Mouse (Mus musculus) ES-Bruce4 (cell line): Measurements from ENCODE around the gene Mef2a. TPM values are rescaled to one million over a fixed set of nuclear protein-coding genes. Genes with fewer than 3 reads are reported as not detected.

Source experiments
- H3K27ac ChIP-seq: 2 replicates; pipeline ENCODE4 v1.5.1; 2012; ENCODE audit warnings: low read length, inconsistent platforms; ENCODE audit not compliant: insufficient read depth
- H3K27me3 ChIP-seq: 2 replicates; pipeline ENCODE4 v1.6.1; 2012; ENCODE audit warnings: mild to moderate bottlenecking, low read length, inconsistent platforms; ENCODE audit not compliant: control insufficient read depth, poor library complexity, insufficient read depth, severe bottlenecking
- H3K36me3 ChIP-seq: 2 replicates; pipeline ENCODE4 v1.6.1; 2012; ENCODE audit warnings: inconsistent platforms, mild to moderate bottlenecking, low read length, moderate library complexity; ENCODE audit not compliant: control insufficient read depth, poor library complexity, insufficient read depth, severe bottlenecking
- H3K4me1 ChIP-seq: one replicate; pipeline ENCODE4 v1.8.1; 2011; ENCODE audit warnings: low read length; ENCODE audit not compliant: control insufficient read depth, insufficient read depth
- H3K4me3 ChIP-seq: 2 replicates; pipeline ENCODE4 v1.5.1; 2011; ENCODE audit warnings: low read depth, mild to moderate bottlenecking, low read length
- H3K9ac ChIP-seq: 2 replicates; pipeline ENCODE4 v1.6.1; 2012; ENCODE audit warnings: low read depth, mild to moderate bottlenecking, inconsistent platforms; ENCODE audit not compliant: poor library complexity, severe bottlenecking
- H3K9me3 ChIP-seq: replicated peaks from 2 replicates; pipeline ENCODE4 v1.6.1; 2012; ENCODE audit warnings: mild to moderate bottlenecking, low read length, inconsistent platforms; ENCODE audit not compliant: control insufficient read depth, poor library complexity, insufficient read depth, severe bottlenecking
- CTCF ChIP-seq: IDR thresholded peaks from one replicate; pipeline ENCODE4 v1.8.1; 2011; ENCODE audit warnings: low read depth, low read length
- EP300 ChIP-seq: IDR thresholded peaks from 2 replicates; pipeline ENCODE4 v1.6.1; 2011; ENCODE audit warnings: low read depth, low read length; ENCODE audit not compliant: insufficient read depth
- POLR2A ChIP-seq: IDR thresholded peaks from one replicate; pipeline ENCODE4 v1.8.1; 2011; ENCODE audit warnings: low read length; ENCODE audit not compliant: insufficient read depth
- polyA plus RNA-seq: library from polyadenylated mRNA; stranded (reverse); fragments of >200 nt; gene quantifications from 2 replicates; pipeline ENCODE4 v1.2.4, GENCODE M21; 2011; ENCODE audit warnings: low read depth; ENCODE audit not compliant: missing spikeins, insufficient read depth, insufficient read length

The Mef2a gene
- polyA plus RNA-seq, 1 experiment: 29.5 TPM

GRCm38 (mm10) chr7:67228891-67229602 lies 143.6 kb downstream of the Mef2a start:
- Histone ChIP-seq H3K4me1 (no peaks in the 10 kb centered on the region), H3K27ac (no peak overlapping the region), H3K9ac (no peak overlapping the region), H3K36me3 (no peaks in the 10 kb centered on the region), H3K9me3 (no peaks in the 10 kb centered on the region), H3K4me3 (no peak overlapping the region), H3K27me3 (no peaks in the 10 kb centered on the region)
- TF ChIP-seq CTCF (peak; percentile 70), EP300 (no peak), POLR2A (no peak)

GRCm38 (mm10) chr7:67228390-67228789 lies 144.3 kb downstream of the Mef2a start:
- no peak for TF ChIP-seq EP300
- TF ChIP-seq CTCF: no peak
- no peak for TF ChIP-seq POLR2A

GRCm38 (mm10) chr7:67227538-67227937 lies 145.1 kb downstream of the Mef2a start:
- H3K9ac ChIP-seq: no peak overlapping the region
- no peaks in the 10 kb centered on the region for H3K36me3 ChIP-seq
- H3K27me3 ChIP-seq: no peaks in the 10 kb centered on the region
- no peak overlapping the region for H3K4me3 ChIP-seq
- H3K9me3 ChIP-seq: no peaks in the 10 kb centered on the region
- no peak overlapping the region for H3K27ac ChIP-seq
- H3K4me1 ChIP-seq: no peaks in the 10 kb centered on the region
- no peak for TF ChIP-seq CTCF
- no peak for TF ChIP-seq POLR2A
- no peak for TF ChIP-seq EP300

More at GRCm38 (mm10) chr7:67228390-67228789, 144.3 kb downstream of the Mef2a start:
- Histone ChIP-seq H3K27ac (no peak overlapping the region), H3K9ac (no peak overlapping the region), H3K27me3 (no peaks in the 10 kb centered on the region), H3K4me1 (no peaks in the 10 kb centered on the region), H3K4me3 (no peak overlapping the region), H3K9me3 (no peaks in the 10 kb centered on the region), H3K36me3 (no peaks in the 10 kb centered on the region)

- TF ChIP-seq POLR2A: no peak
- TF ChIP-seq CTCF: no peak
- no peak for TF ChIP-seq EP300
- Histone ChIP-seq H3K36me3 (no peaks in the 10 kb centered on the region), H3K27ac (no peak overlapping the region), H3K9me3 (no peaks in the 10 kb centered on the region), H3K9ac (no peak overlapping the region), H3K27me3 (no peaks in the 10 kb centered on the region), H3K4me3 (no peak overlapping the region), H3K4me1 (no peaks in the 10 kb centered on the region)
These were observed 146.6 kb downstream of the Mef2a start for GRCm38 (mm10) chr7:67225943-67226625.

- Histone ChIP-seq H3K27ac (no peak within 1 kb of the TSS), H3K36me3 (no peaks in the 10 kb centered on the region), H3K9me3 (no peaks in the 10 kb centered on the region), H3K27me3 (no peaks in the 10 kb centered on the region), H3K9ac (peak within 1 kb of the TSS; percentile 66), H3K4me3 (peak within 1 kb of the TSS; percentile 93), H3K4me1 (no peaks in the 10 kb centered on the region)
- TF ChIP-seq EP300 (no peak), CTCF (no peak), POLR2A (peak; percentile 20)
These were observed 150.3 kb downstream of the Mef2a start, which contains the start of gene Lysmd4 for GRCm38 (mm10) chr7:67222220-67222862. TSS of gene Lysmd4 (plus strand) at chr7:67222544.

GRCm38 (mm10) chr7:67217025-67217424 lies 155.6 kb downstream of the Mef2a start:
- Histone ChIP-seq H3K9me3 (no peaks in the 10 kb centered on the region), H3K4me1 (no peaks in the 10 kb centered on the region), H3K27ac (no peak overlapping the region), H3K36me3 (no peaks in the 10 kb centered on the region), H3K9ac (no peak overlapping the region), H3K4me3 (no peak overlapping the region), H3K27me3 (no peaks in the 10 kb centered on the region)
- TF ChIP-seq CTCF (peak; percentile 69), POLR2A (no peak), EP300 (no peak)
